Mouse (Mus musculus) gonadal fat pad, adult 2 months (tissue): ENCODE data around the gene Cavin4. TPM values are rescaled to one million over a fixed set of nuclear protein-coding genes. Genes with fewer than 3 reads are reported as not detected.

Experiments used
- polyA plus RNA-seq: library from polyadenylated mRNA; depleted of rRNA; stranded (reverse); fragments of >200 nt; gene quantifications from 2 replicates; pipeline ENCODE4 v1.2.3, GENCODE M21; 2012; rRNA removed

The Cavin4 gene
- polyA plus RNA-seq, 1 experiment = 0.08 TPM

Other genes starting within 250 kb of the Cavin4 start
- 16.5 and 18.2 TPM in 2 replicates for gene Tex10, start 190.1 kb upstream of the Cavin4 start, polyA plus RNA-seq
- gene Msantd3, start 123.6 kb upstream of the Cavin4 start, polyA plus RNA-seq = 5.5 and 7.9 TPM in 2 replicates
- gene Tmeff1, start 78.3 kb upstream of the Cavin4 start, polyA plus RNA-seq = 7.1 and 10.7 TPM in 2 replicates